Mouse (Mus musculus) kidney, embryonic 14.5 days (tissue): Measurements from ENCODE around the gene Kcna6. TPM values are rescaled to one million over a fixed set of nuclear protein-coding genes. Genes with fewer than 3 reads are reported as not detected.
A peak's percentile ranks its signal among the peaks of the same experiment; 100 is the strongest.

Experiments used
- ATAC-seq: fragments of 200-750 bp; cut with Nextera tagmentation; 2 replicates; pipeline ENCODE4 v1.8.0; 2017; ENCODE audit warnings: moderate number of reproducible peaks, mild to moderate bottlenecking, moderate TSS enrichment, moderate library complexity; ENCODE audit not compliant: low FRiP score, low TSS enrichment
- H3K27ac ChIP-seq: fragments of 300-500 bp; sonication (generic); 2 replicates; pipeline ENCODE4 v1.5.1; 2014; ENCODE audit warnings: low read depth, mild to moderate bottlenecking, low read length, moderate library complexity, mixed read lengths
- H3K27me3 ChIP-seq: fragments of 300-500 bp; sonication (generic); 2 replicates; pipeline ENCODE4 v1.6.1; 2014; ENCODE audit warnings: mild to moderate bottlenecking, low read length; ENCODE audit not compliant: control insufficient read depth, insufficient read depth
- H3K36me3 ChIP-seq: fragments of 300-500 bp; sonication (generic); 2 replicates; pipeline ENCODE4 v1.6.1; 2014; ENCODE audit warnings: low read length, mixed read lengths; ENCODE audit not compliant: control insufficient read depth, insufficient read depth
- H3K4me1 ChIP-seq: fragments of 300-500 bp; sonication (generic); 2 replicates; pipeline ENCODE4 v1.6.1; 2014; ENCODE audit warnings: low read length, mixed read lengths; ENCODE audit not compliant: control insufficient read depth, insufficient read depth
- H3K4me2 ChIP-seq: fragments of 300-500 bp; sonication (generic); replicated peaks from 2 replicates; pipeline ENCODE4 v1.6.1; 2014; ENCODE audit warnings: low read depth, mild to moderate bottlenecking, low read length
- H3K4me3 ChIP-seq: fragments of 300-500 bp; sonication (generic); 2 replicates; pipeline ENCODE4 v1.5.1; 2014; ENCODE audit warnings: mild to moderate bottlenecking, low read length
- H3K9ac ChIP-seq: fragments of 300-500 bp; sonication (generic); 2 replicates; pipeline ENCODE4 v1.6.1; 2014; ENCODE audit warnings: low read depth, mild to moderate bottlenecking, low read length, moderate library complexity
- H3K9me3 ChIP-seq: fragments of 300-500 bp; sonication (generic); 2 replicates; pipeline ENCODE4 v1.6.1; 2016; ENCODE audit warnings: low read length; ENCODE audit not compliant: control insufficient read depth
- WGBS: fragments of 180-500 bp; shearing (Covaris S2); extraction: QIAGEN DNeasy Blood & Tissue Kit; methylation state at CpG from one replicate; pipeline ENCODE4 v1.1.7; 2014; 5-methylcytosine and 5-hydroxymethylcytosine counted together
- polyA plus RNA-seq: library from polyadenylated mRNA; unstranded; fragments of >200 nt; fragmentation: Nextera tagmentation; extraction: Ambion mirVana; gene quantifications from 2 replicates; pipeline ENCODE4 v1.2.1, GENCODE M21; 2014

The Kcna6 gene
- polyA plus RNA-seq: 1.3 and 2.5 TPM in 2 replicates

GRCm38 (mm10) chr6:126740211-126741142 is at the start of gene Kcna6:
TSS of gene Kcna6 (minus strand) at chr6:126740674.
- H3K4me1 ChIP-seq: peaks cover 7% of the 10 kb centered on the region; the same call in 1 of the 2 replicates

GRCm38 (mm10) chr6:126788863-126789262 is 48.4 kb upstream of the Kcna6 start:
- no peak overlapping the region for H3K9ac ChIP-seq
- H3K27me3 ChIP-seq: no peaks in the 10 kb centered on the region
- H3K4me1 ChIP-seq: 0 out of 2 replicates have a peak, but pooled peaks cover 6% of the 10 kb centered on the region
- no peak for ATAC-seq
- no peak overlapping the region for H3K4me3 ChIP-seq
- no peak overlapping the region for H3K27ac ChIP-seq
- no peaks in the 10 kb centered on the region for H3K9me3 ChIP-seq
- no peaks in the 10 kb centered on the region for H3K36me3 ChIP-seq
- 75% methylated on average over 8 of the region's 8 CpGs for WGBS
- no peak overlapping the region for H3K4me2 ChIP-seq

More at GRCm38 (mm10) chr6:126740211-126741142, at the start of gene Kcna6:
- no peaks in the 10 kb centered on the region for H3K36me3 ChIP-seq
- no peak within 1 kb of the TSS for H3K27ac ChIP-seq
- H3K27me3 ChIP-seq: peaks cover 23% of the 10 kb centered on the region
- peak within 1 kb of the TSS; percentile 57 for H3K4me3 ChIP-seq
- ATAC-seq: peak; percentile 86
- no peaks in the 10 kb centered on the region for H3K9me3 ChIP-seq
- 3% methylated on average over 35 of the region's 36 CpGs for WGBS
- H3K4me2 ChIP-seq: peak within 1 kb of the TSS; percentile 99
- peak within 1 kb of the TSS; percentile 61 for H3K9ac ChIP-seq

- Histone ChIP-seq H3K4me3 (no peak overlapping the region), H3K27ac (no peak overlapping the region), H3K4me1 (no peaks in the 10 kb centered on the region), H3K9me3 (no peaks in the 10 kb centered on the region), H3K4me2 (no peak overlapping the region), H3K27me3 (no peaks in the 10 kb centered on the region), H3K9ac (no peak overlapping the region), H3K36me3 (no peaks in the 10 kb centered on the region)
- 66% methylated on average over 5 of the region's 5 CpGs for WGBS
- ATAC-seq: no peak
These were observed 43.7 kb upstream of the Kcna6 start for GRCm38 (mm10) chr6:126784206-126784605.

GRCm38 (mm10) chr6:126783651-126784066 is 43.2 kb upstream of the Kcna6 start:
- no peak overlapping the region for H3K9ac ChIP-seq
- H3K27me3 ChIP-seq: no peaks in the 10 kb centered on the region
- no peak overlapping the region for H3K4me2 ChIP-seq
- H3K27ac ChIP-seq: no peak overlapping the region
- no peak for ATAC-seq
- H3K4me3 ChIP-seq: no peak overlapping the region
- no peaks in the 10 kb centered on the region for H3K36me3 ChIP-seq
- H3K4me1 ChIP-seq: no peaks in the 10 kb centered on the region
- WGBS: 66% methylated on average over 10 of the region's 10 CpGs
- H3K9me3 ChIP-seq: no peaks in the 10 kb centered on the region

GRCm38 (mm10) chr6:126783056-126783455 is 42.6 kb upstream of the Kcna6 start:
- H3K27me3 ChIP-seq: no peaks in the 10 kb centered on the region
- H3K4me3 ChIP-seq: no peak overlapping the region
- no peak overlapping the region for H3K9ac ChIP-seq
- ATAC-seq: no peak
- H3K27ac ChIP-seq: no peak overlapping the region
- H3K4me2 ChIP-seq: no peak overlapping the region
- 77% methylated on average over 1 of the region's 1 CpGs for WGBS
- H3K4me1 ChIP-seq: no peaks in the 10 kb centered on the region
- no peaks in the 10 kb centered on the region for H3K9me3 ChIP-seq
- no peaks in the 10 kb centered on the region for H3K36me3 ChIP-seq

GRCm38 (mm10) chr6:126777889-126778288 is 37.4 kb upstream of the Kcna6 start:
- no peak for ATAC-seq
- H3K4me3 ChIP-seq: no peak overlapping the region
- H3K36me3 ChIP-seq: no peaks in the 10 kb centered on the region
- no peak overlapping the region for H3K9ac ChIP-seq
- H3K27me3 ChIP-seq: no peaks in the 10 kb centered on the region
- no peak overlapping the region for H3K4me2 ChIP-seq
- 73% methylated on average over 6 of the region's 6 CpGs for WGBS
- no peaks in the 10 kb centered on the region for H3K4me1 ChIP-seq
- no peaks in the 10 kb centered on the region for H3K9me3 ChIP-seq
- H3K27ac ChIP-seq: no peak overlapping the region

GRCm38 (mm10) chr6:126773873-126774272 is 33.4 kb upstream of the Kcna6 start:
- no peak for ATAC-seq
- 60% methylated on average over 4 of the region's 4 CpGs for WGBS
- no peak overlapping the region for H3K9ac ChIP-seq
- H3K27me3 ChIP-seq: no peaks in the 10 kb centered on the region
- H3K9me3 ChIP-seq: no peaks in the 10 kb centered on the region
- H3K4me1 ChIP-seq: no peaks in the 10 kb centered on the region
- no peak overlapping the region for H3K4me2 ChIP-seq
- H3K27ac ChIP-seq: no peak overlapping the region
- H3K36me3 ChIP-seq: no peaks in the 10 kb centered on the region
- H3K4me3 ChIP-seq: no peak overlapping the region

- Histone ChIP-seq H3K9me3 (no peaks in the 10 kb centered on the region), H3K4me3 (no peak overlapping the region), H3K27me3 (no peaks in the 10 kb centered on the region), H3K4me2 (no peak overlapping the region), H3K4me1 (no peaks in the 10 kb centered on the region), H3K27ac (no peak overlapping the region), H3K36me3 (no peaks in the 10 kb centered on the region), H3K9ac (no peak overlapping the region)
- no peak for ATAC-seq
- WGBS: 62% methylated on average over 4 of the region's 4 CpGs
These were observed 31.9 kb upstream of the Kcna6 start for GRCm38 (mm10) chr6:126772326-126772725.

- Histone ChIP-seq H3K27ac (no peak overlapping the region), H3K4me1 (no peaks in the 10 kb centered on the region), H3K9me3 (no peaks in the 10 kb centered on the region), H3K27me3 (no peaks in the 10 kb centered on the region), H3K9ac (no peak overlapping the region), H3K36me3 (no peaks in the 10 kb centered on the region), H3K4me2 (no peak overlapping the region), H3K4me3 (no peak overlapping the region)
- ATAC-seq: no peak
- WGBS: 70% methylated on average over 12 of the region's 12 CpGs
These were observed 29.8 kb upstream of the Kcna6 start for GRCm38 (mm10) chr6:126770146-126770731.
